ENCODE assay signal across 21 mouse cellular contexts in genomic region chr16:94449632-94450031, GRCm38 (mm10).
A peak's percentile ranks its signal among the peaks of the same experiment; 100 is the strongest.
DNase-seq lines count a peak whose midpoint lies in the region; ATAC-seq and TF ChIP-seq lines count a peak whose summit lies in the region.
"Had no signal": no experiment of that assay in that cellular context is flagged by ENCODE, and none has a peak within 500 bp of the region (broad histone marks: within the 10 kb centered on the region; RNA-seq: fewer than 3 reads in every experiment).

No protein-coding gene starts in this region.

- H3K9me3 ChIP-seq in liver, embryonic 12.5 days (replicated peaks), result no peaks in the 10 kb centered on the region
- no peaks in the 10 kb centered on the region for H3K9me3 ChIP-seq in intestine, postnatal 0 days (ENCODE audit: control insufficient read depth)
- H3K9me3 ChIP-seq in stomach, postnatal 0 days (ENCODE audit: control insufficient read depth, low read length), result no peaks in the 10 kb centered on the region
- H3K9me3 ChIP-seq: heart, embryonic 12.5 days; hindbrain, embryonic 13.5 days; limb, embryonic 13.5 days; neural tube, embryonic 15.5 days had no signal

- no peaks in the 10 kb centered on the region for H3K27me3 ChIP-seq in liver, adult 2 months (ENCODE audit: control insufficient read depth, insufficient read depth, low read length)
- H3K27me3 ChIP-seq in liver, embryonic 12.5 days (replicated peaks), result no peaks in the 10 kb centered on the region
- H3K27me3 ChIP-seq in intestine, postnatal 0 days (replicated peaks; ENCODE audit: control insufficient read depth, insufficient read depth, low read length), result no peaks in the 10 kb centered on the region
- no peaks in the 10 kb centered on the region for H3K27me3 ChIP-seq in stomach, postnatal 0 days (ENCODE audit: control insufficient read depth, insufficient read depth, low read length)
- H3K27me3 ChIP-seq: heart, embryonic 12.5 days; hindbrain, embryonic 13.5 days; limb, embryonic 13.5 days; neural tube, embryonic 15.5 days had no signal

- H3K4me2 ChIP-seq in liver, embryonic 12.5 days, result no peak overlapping the region
- no peak overlapping the region for H3K4me2 ChIP-seq in intestine, postnatal 0 days (replicated peaks; ENCODE audit: low read depth)
- no peak overlapping the region for H3K4me2 ChIP-seq in stomach, postnatal 0 days (replicated peaks; ENCODE audit: low read depth)
- H3K4me2 ChIP-seq: heart, embryonic 12.5 days; hindbrain, embryonic 13.5 days; limb, embryonic 13.5 days; midbrain, embryonic 11.5 days; neural tube, embryonic 15.5 days had no signal

- H3K4me3 ChIP-seq in liver, adult 2 months (ENCODE audit: insufficient read depth, low read depth, low read length), result peak overlapping the region; percentile 14
- no peak overlapping the region for H3K4me3 ChIP-seq in liver, embryonic 12.5 days
- no peak overlapping the region for H3K4me3 ChIP-seq in intestine, postnatal 0 days (ENCODE audit: low read depth, low read length)
- no peak overlapping the region for H3K4me3 ChIP-seq in stomach, postnatal 0 days (ENCODE audit: low read depth, low read length)
- H3K4me3 ChIP-seq: heart, embryonic 12.5 days; hindbrain, embryonic 13.5 days; limb, embryonic 13.5 days; neural tube, embryonic 15.5 days had no signal

- 28% methylated on average over 7 of the region's 7 CpGs for whole genome bisulfite sequencing in liver, adult 2 months
- 88% methylated on average over 7 of the region's 7 CpGs for WGBS in liver, embryonic 12.5 days (ENCODE audit: insufficient replicate concordance)
- WGBS in intestine, postnatal 0 days, result 49% methylated on average over 7 of the region's 7 CpGs
- 75% methylated on average over 7 of the region's 7 CpGs for WGBS in stomach, postnatal 0 days

- peak overlapping the region; percentile 64 for H3K27ac ChIP-seq in liver, adult 2 months (replicated peaks; ENCODE audit: insufficient read depth, low read depth, low read length)
- H3K27ac ChIP-seq in liver, embryonic 12.5 days, result no peak overlapping the region
- peak overlapping the region; percentile 77 for H3K27ac ChIP-seq in intestine, postnatal 0 days (ENCODE audit: low read depth, low read length)
- no peak overlapping the region for H3K27ac ChIP-seq in stomach, postnatal 0 days (replicated peaks)
- H3K27ac ChIP-seq: hindbrain, embryonic 13.5 days; limb, embryonic 13.5 days; macrophage; neural tube, embryonic 15.5 days had no signal

- no peaks in the 10 kb centered on the region for H3K79me2 ChIP-seq in liver, adult 2 months (ENCODE audit: control insufficient read depth, insufficient read depth, low read length)

- TF ChIP-seq EP300 in stomach, postnatal 0 days (optimal IDR thresholded peaks at IDR 0.05), result peak; percentile 34

- TF ChIP-seq POLR2A in liver, adult 2 months (IDR thresholded peaks at IDR 0.05; ENCODE audit: extremely low read depth, insufficient read depth, low read length), result no peak

- peaks cover 6% of the 10 kb centered on the region; the same call in 1 of the 2 replicates for H3K4me1 ChIP-seq in liver, adult 2 months (ENCODE audit: control insufficient read depth, insufficient read depth, low read length)
- peaks cover 3% of the 10 kb centered on the region; the same call in 1 of the 2 replicates for H3K4me1 ChIP-seq in liver, embryonic 12.5 days
- H3K4me1 ChIP-seq in intestine, postnatal 0 days (replicated peaks; ENCODE audit: control insufficient read depth, insufficient read depth, low read length), result no peaks in the 10 kb centered on the region; the same call in 1 of the 2 replicates
- H3K4me1 ChIP-seq in stomach, postnatal 0 days (replicated peaks; ENCODE audit: control insufficient read depth, insufficient read depth), result no peaks in the 10 kb centered on the region
- H3K4me1 ChIP-seq: heart, embryonic 12.5 days; hindbrain, embryonic 13.5 days; limb, embryonic 13.5 days; neural tube, embryonic 15.5 days had no signal

- H3K36me3 ChIP-seq in liver, adult 2 months (ENCODE audit: control insufficient read depth, insufficient read depth, low read length), result peaks cover 7% of the 10 kb centered on the region
- peaks cover 79% of the 10 kb centered on the region for H3K36me3 ChIP-seq in liver, embryonic 12.5 days
- H3K36me3 ChIP-seq in intestine, postnatal 0 days (ENCODE audit: control insufficient read depth, insufficient read depth), result peaks cover 24% of the 10 kb centered on the region; the same call in 1 of the 2 replicates
- H3K36me3 ChIP-seq in stomach, postnatal 0 days (ENCODE audit: control insufficient read depth, insufficient read depth, low read length), result peaks cover 8% of the 10 kb centered on the region

- peak; percentile 93 for DNase-seq in liver, adult 2 months (ENCODE audit: extremely low read depth, low read depth, low spot score)
- DNase-seq in lung, postnatal 36 days, result peak; percentile 73
- DNase-seq in lung, postnatal 14 days, result no peak
- no peak for DNase-seq in stomach, postnatal 0 days (ENCODE audit: low spot score)
- DNase-seq in thymus, postnatal 36 days, result no peak
- no peak for DNase-seq in layer of hippocampus, adult 8-10 months (ENCODE audit: low spot score in 2 of 2)
- DNase-seq: adrenal gland, postnatal 14 days; cerebellum, adult 8-10 months; heart, postnatal 10 days; kidney, postnatal 10 days; right cerebral cortex, adult 18-20 months; thymus, adult 2 months had no signal

- TF ChIP-seq CTCF in liver, adult 2 months (IDR thresholded peaks at IDR 0.05; ENCODE audit: low read depth, low read length), result no peak
- TF ChIP-seq CTCF in intestine, postnatal 0 days (IDR thresholded peaks at IDR 0.05; ENCODE audit: low read depth), result no peak
- no peak for TF ChIP-seq CTCF in stomach, postnatal 0 days (IDR thresholded peaks at IDR 0.05; ENCODE audit: low read depth)

- no peak for ATAC-seq in liver, embryonic 12.5 days
- ATAC-seq in intestine, postnatal 0 days, result peak; percentile 66
- ATAC-seq in stomach, postnatal 0 days (ENCODE audit: low FRiP score, low TSS enrichment), result no peak
- ATAC-seq: forebrain, embryonic 14.5 days had no signal

- H3K9ac ChIP-seq in liver, adult 2 months (ENCODE audit: low read depth, low read length), result peak overlapping the region; percentile 14; the same call in 1 of the 2 replicates
- no peak overlapping the region for H3K9ac ChIP-seq in liver, embryonic 12.5 days
- H3K9ac ChIP-seq in intestine, postnatal 0 days (ENCODE audit: low read depth, low read length), result no peak overlapping the region
- no peak overlapping the region for H3K9ac ChIP-seq in stomach, postnatal 0 days (ENCODE audit: low read length)
- H3K9ac ChIP-seq: heart, embryonic 12.5 days; hindbrain, embryonic 13.5 days; limb, embryonic 13.5 days; neural tube, embryonic 15.5 days had no signal

Comparison
In these comparisons a context has a peak if more than half of its experiments do, and no peak if none do; other contexts are left out.
1. DNase-seq: peak in liver, adult 2 months (single experiment) and lung, postnatal 36 days (single experiment); none in lung, postnatal 14 days (single experiment), stomach, postnatal 0 days (single experiment), thymus, postnatal 36 days (0 of 2) and layer of hippocampus, adult 8-10 months (0 of 2).
2. H3K27ac ChIP-seq: peak in liver, adult 2 months (single experiment) and intestine, postnatal 0 days (single experiment); none in liver, embryonic 12.5 days (single experiment) and stomach, postnatal 0 days (single experiment).